Mouse (Mus musculus): Measurements from ENCODE around the gene Dusp10. TPM values are rescaled to one million over a fixed set of nuclear protein-coding genes. Genes with fewer than 3 reads are reported as not detected.
A peak's percentile ranks its signal among the peaks of the same experiment; 100 is the strongest.

Dusp10 gene
- polyA plus RNA-seq, 1 experiment from 2014 or later, result 5.7 TPM

GRCm38 (mm10) chr1:184032682-184033389 is 19.7 kb downstream of the Dusp10 start:
- WGBS, result 16% methylated on average over 19 of the region's 19 CpGs
- ATAC-seq, result no peak

GRCm38 (mm10) chr1:184033390-184034010 is 20.4 kb downstream of the Dusp10 start:
- Histone ChIP-seq H3K9me3 (no peaks in the 10 kb centered on the region), H3K9ac (replicated peaks) (peak overlapping the region; percentile 80), H3K4me1 (replicated peaks) (peaks cover 36% of the 10 kb centered on the region), H3K27me3 (no peaks in the 10 kb centered on the region), H3K27ac (peak overlapping the region; percentile 94), H3K4me3 (replicated peaks) (peak overlapping the region; percentile 62), H3K4me2 (replicated peaks) (peak overlapping the region; percentile 68), H3K36me3 (no peaks in the 10 kb centered on the region; the same call in 1 of the 2 replicates)
- ATAC-seq, result peak; percentile 83
- WGBS, result under 1% methylated on average over 63 of the region's 63 CpGs

More at GRCm38 (mm10) chr1:184032682-184033389, 19.7 kb downstream of the Dusp10 start:
- no peaks in the 10 kb centered on the region for H3K9me3 ChIP-seq
- peak overlapping the region; percentile 62 for H3K4me3 ChIP-seq (replicated peaks)
- peaks cover 34% of the 10 kb centered on the region for H3K4me1 ChIP-seq (replicated peaks)
- peak overlapping the region; percentile 94 for H3K27ac ChIP-seq
- H3K9ac ChIP-seq (replicated peaks), result peak overlapping the region; percentile 80
- no peaks in the 10 kb centered on the region for H3K27me3 ChIP-seq
- H3K4me2 ChIP-seq (replicated peaks), result peak overlapping the region; percentile 68
- no peaks in the 10 kb centered on the region; the same call in 1 of the 2 replicates for H3K36me3 ChIP-seq

DNA sequence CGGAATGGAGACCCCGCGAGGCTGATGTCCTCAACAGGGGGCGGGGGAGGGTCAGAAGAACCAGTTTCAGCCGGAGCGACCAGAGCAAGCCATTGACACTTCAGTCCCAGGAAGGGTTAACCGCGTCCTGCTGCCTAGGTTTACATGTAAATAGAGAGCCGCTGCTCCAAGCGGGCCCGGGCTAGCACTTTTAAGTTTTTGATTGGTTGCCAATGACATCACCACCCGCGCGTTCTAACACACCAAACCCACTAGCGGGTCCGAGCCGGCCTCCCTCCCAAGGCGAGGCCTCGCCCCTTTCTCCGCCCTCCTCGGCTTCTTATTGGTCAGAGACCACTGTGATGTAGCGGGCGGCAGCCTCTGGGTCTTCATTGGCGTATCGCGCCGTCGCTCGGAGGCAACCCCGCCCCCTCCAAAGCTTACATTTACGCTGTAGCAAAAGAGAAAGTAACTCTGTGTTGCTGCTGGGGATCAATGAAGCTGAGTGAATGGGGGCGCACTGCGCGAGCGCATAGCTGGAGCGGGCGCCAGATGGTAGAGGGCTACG is 21.0 kb downstream of the Dusp10 start, which contains the start of gene 1700056E22Rik:
Gene 1700056E22Rik (minus strand): TSS at position 291 of the 547 bp plus-strand sequence.
- H3K9ac ChIP-seq (replicated peaks), result peak within 1 kb of the TSS; percentile 80
- ATAC-seq, result peak; percentile 99
- H3K9me3 ChIP-seq, result no peaks in the 10 kb centered on the region
- WGBS, result under 1% methylated on average over 38 of the region's 38 CpGs
- H3K4me3 ChIP-seq (replicated peaks), result peak within 1 kb of the TSS; percentile 62
- peak within 1 kb of the TSS; percentile 94 for H3K27ac ChIP-seq
- no peaks in the 10 kb centered on the region for H3K27me3 ChIP-seq
- peaks cover 36% of the 10 kb centered on the region for H3K4me1 ChIP-seq (replicated peaks)
- H3K36me3 ChIP-seq, result no peaks in the 10 kb centered on the region; the same call in 1 of the 2 replicates
- H3K4me2 ChIP-seq (replicated peaks), result peak within 1 kb of the TSS; percentile 77

DNA sequence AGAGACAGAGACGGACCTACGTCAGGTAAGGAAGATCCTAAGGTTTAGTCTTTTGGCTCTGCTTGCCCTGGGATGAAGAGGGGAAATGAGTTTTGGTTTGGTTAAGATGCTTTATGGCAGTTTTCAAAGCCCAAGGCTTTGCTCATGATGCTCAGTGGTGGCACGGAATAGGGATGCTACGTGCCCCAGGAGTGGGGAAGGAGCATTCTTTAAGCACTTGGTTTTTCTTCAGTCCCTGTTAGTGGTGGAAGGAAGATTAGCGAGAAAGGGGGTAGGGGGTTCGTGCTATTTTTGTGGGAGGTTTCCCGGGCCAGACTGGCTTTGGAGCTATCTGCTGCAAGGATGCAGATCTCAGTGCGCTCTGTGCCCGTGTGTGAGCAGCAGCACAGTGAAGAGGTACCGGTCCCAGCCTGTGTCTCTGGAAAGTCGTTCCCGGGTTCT is 21.7 kb downstream of the Dusp10 start:
- peak overlapping the region; percentile 62 for H3K4me3 ChIP-seq (replicated peaks)
- 0 out of 2 replicates have a peak, but pooled peaks have one; percentile 3 for ATAC-seq
- H3K9me3 ChIP-seq, result no peaks in the 10 kb centered on the region
- WGBS, result under 1% methylated on average over 12 of the region's 12 CpGs
- H3K27me3 ChIP-seq, result no peaks in the 10 kb centered on the region
- peak overlapping the region; percentile 77 for H3K4me2 ChIP-seq (replicated peaks)
- H3K27ac ChIP-seq, result peak overlapping the region; percentile 69
- peaks cover 36% of the 10 kb centered on the region for H3K4me1 ChIP-seq (replicated peaks)
- H3K36me3 ChIP-seq, result no peaks in the 10 kb centered on the region; the same call in 1 of the 2 replicates
- peak overlapping the region; percentile 67 for H3K9ac ChIP-seq (replicated peaks)

GRCm38 (mm10) chr1:184035346-184035903 is 22.3 kb downstream of the Dusp10 start:
- ATAC-seq, result no peak
- Histone ChIP-seq H3K27ac (no peak overlapping the region), H3K4me3 (replicated peaks) (peak overlapping the region; percentile 62), H3K36me3 (no peaks in the 10 kb centered on the region; the same call in 1 of the 2 replicates), H3K9ac (replicated peaks) (peak overlapping the region; percentile 67), H3K4me1 (replicated peaks) (peaks cover 40% of the 10 kb centered on the region), H3K27me3 (no peaks in the 10 kb centered on the region), H3K9me3 (no peaks in the 10 kb centered on the region), H3K4me2 (replicated peaks) (peak overlapping the region; percentile 77)
- 5% methylated on average over 12 of the region's 12 CpGs for WGBS

DNA sequence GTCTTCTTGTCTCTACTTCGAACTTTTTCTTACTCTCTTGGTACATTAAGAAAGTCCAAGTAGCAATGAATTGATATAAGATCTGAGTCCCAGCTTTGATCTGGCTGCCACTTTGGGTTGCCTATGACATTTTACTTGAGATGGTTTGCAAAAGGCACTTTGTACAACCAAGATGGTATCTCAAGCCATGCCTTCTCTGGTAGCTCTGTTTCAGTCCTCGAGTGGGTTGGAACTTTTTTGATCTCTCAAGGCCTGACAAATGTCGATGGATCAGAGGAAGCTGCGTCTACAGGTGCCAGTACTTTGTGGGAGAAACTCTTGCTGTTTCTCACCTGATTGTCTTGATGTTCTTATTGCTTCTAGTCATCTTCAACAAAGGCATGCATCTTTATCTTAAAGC is 24.7 kb downstream of the Dusp10 start:
- Histone ChIP-seq H3K27me3 (no peaks in the 10 kb centered on the region), H3K4me2 (replicated peaks) (0 out of 2 replicates have a peak overlapping the region, but pooled peaks have one; percentile 4), H3K27ac (no peak overlapping the region), H3K4me1 (replicated peaks) (peaks cover 49% of the 10 kb centered on the region), H3K4me3 (replicated peaks) (no peak overlapping the region), H3K36me3 (no peaks in the 10 kb centered on the region; the same call in 1 of the 2 replicates), H3K9ac (replicated peaks) (no peak overlapping the region), H3K9me3 (no peaks in the 10 kb centered on the region)
- no peak for ATAC-seq
- 95% methylated on average over 4 of the region's 4 CpGs for WGBS

DNA sequence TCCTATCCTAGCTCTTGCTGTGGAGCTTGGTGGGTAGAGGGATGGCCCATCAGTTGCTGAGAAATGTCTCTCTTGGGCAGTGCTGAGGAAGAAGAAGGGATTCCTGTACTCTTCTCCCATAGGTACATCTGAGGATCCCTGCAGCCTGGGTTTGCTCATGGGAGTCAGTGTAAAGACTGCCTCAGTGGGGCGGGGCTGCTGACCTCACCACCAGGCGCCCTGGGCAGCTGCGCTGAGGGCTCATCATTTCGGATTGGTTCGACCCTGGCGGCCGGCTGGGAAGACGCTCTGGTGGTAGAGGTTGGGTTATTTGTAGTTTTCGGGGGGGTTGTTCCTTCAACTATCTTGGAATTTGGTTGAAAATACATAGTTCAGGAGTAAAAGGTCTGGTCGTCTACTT is 26.2 kb downstream of the Dusp10 start:
- no peak for ATAC-seq
- 95% methylated on average over 10 of the region's 10 CpGs for WGBS
- Histone ChIP-seq H3K9ac (replicated peaks) (no peak overlapping the region), H3K4me2 (replicated peaks) (no peak overlapping the region), H3K27ac (no peak overlapping the region), H3K36me3 (no peaks in the 10 kb centered on the region; the same call in 1 of the 2 replicates), H3K9me3 (no peaks in the 10 kb centered on the region), H3K4me3 (replicated peaks) (no peak overlapping the region), H3K27me3 (no peaks in the 10 kb centered on the region), H3K4me1 (replicated peaks) (peaks cover 45% of the 10 kb centered on the region)

DNA sequence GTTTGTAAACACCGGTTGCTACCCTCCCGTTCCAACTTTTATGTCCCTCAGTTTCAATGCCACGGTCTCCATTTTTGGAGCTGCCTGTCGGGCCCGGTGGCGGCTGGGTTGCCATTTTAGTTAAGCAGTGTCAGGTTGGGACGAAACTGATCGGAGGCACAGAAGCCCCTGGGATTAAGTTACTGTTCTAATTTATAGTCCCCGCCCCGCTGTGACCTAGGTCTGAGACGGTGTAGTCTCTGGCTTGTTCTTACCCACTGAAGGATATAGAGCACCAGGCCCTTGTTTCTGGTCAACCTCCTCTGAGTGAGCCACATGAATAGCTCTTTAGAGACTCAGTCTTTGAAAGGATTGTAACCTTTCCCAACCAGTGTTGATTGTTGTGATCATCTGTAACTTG is 27.1 kb downstream of the Dusp10 start:
- H3K27me3 ChIP-seq, result no peaks in the 10 kb centered on the region
- no peaks in the 10 kb centered on the region; the same call in 1 of the 2 replicates for H3K36me3 ChIP-seq
- H3K4me2 ChIP-seq (replicated peaks), result no peak overlapping the region
- WGBS, result 77% methylated on average over 11 of the region's 11 CpGs
- no peaks in the 10 kb centered on the region for H3K9me3 ChIP-seq
- H3K27ac ChIP-seq, result no peak overlapping the region
- H3K9ac ChIP-seq (replicated peaks), result no peak overlapping the region
- H3K4me1 ChIP-seq (replicated peaks), result peaks cover 45% of the 10 kb centered on the region
- no peak for ATAC-seq
- no peak overlapping the region for H3K4me3 ChIP-seq (replicated peaks)

GRCm38 (mm10) chr1:184040906-184041305 is 27.8 kb downstream of the Dusp10 start:
- Histone ChIP-seq H3K4me3 (replicated peaks) (no peak overlapping the region), H3K9ac (replicated peaks) (0 out of 2 replicates have a peak overlapping the region, but pooled peaks have one; percentile 25), H3K36me3 (no peaks in the 10 kb centered on the region; the same call in 1 of the 2 replicates), H3K27me3 (no peaks in the 10 kb centered on the region), H3K4me1 (replicated peaks) (peaks cover 38% of the 10 kb centered on the region), H3K27ac (no peak overlapping the region), H3K9me3 (no peaks in the 10 kb centered on the region), H3K4me2 (replicated peaks) (0 out of 2 replicates have a peak overlapping the region, but pooled peaks have one; percentile 7)
- no peak for ATAC-seq
- 71% methylated on average over 1 of the region's 1 CpGs for WGBS

DNA sequence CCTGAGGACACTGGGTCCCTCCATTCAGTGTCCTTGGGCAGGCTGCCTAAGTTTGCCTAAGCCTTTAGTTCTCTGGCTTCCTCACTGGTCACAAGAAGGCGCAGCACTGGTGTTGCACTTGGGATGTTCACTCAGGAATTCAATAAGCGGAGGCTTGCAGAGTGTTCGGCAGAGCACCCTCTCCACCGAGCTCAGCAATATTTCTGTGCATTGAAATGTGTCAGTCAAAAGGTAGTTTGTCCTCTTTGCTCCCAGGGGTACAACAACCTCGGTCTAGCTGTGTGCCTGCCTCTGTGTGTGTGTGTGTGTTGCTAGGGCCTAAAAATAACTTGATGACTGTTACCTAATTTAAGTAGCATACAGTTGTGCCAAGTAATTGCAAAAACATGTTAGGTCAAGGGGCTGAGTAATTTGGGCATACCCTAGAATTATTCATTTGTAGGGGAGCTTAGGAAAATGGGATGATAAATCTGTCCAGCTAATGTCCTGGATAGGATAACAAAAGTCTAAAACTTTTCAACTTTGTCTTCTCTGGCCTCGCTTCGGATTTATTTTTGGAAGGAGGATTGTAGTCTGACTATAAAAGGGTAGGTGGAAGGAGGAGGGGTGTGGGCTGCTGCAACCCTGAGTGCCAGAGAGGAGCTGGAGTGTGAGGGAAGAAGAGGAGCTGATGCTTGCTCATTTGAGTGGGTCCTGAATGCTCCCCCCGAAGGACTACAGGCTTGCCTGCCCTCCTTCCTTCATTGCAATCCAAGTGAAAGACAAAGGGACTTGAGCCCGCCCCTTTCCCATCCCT is 28.9 kb downstream of the Dusp10 start:
- Histone ChIP-seq H3K4me1 (replicated peaks) (peaks cover 28% of the 10 kb centered on the region), H3K4me3 (replicated peaks) (no peak overlapping the region), H3K9me3 (no peaks in the 10 kb centered on the region), H3K9ac (replicated peaks) (no peak overlapping the region; the same call in 1 of the 2 replicates), H3K36me3 (no peaks in the 10 kb centered on the region; the same call in 1 of the 2 replicates), H3K4me2 (replicated peaks) (0 out of 2 replicates have a peak overlapping the region, but pooled peaks have one; percentile 16), H3K27ac (no peak overlapping the region), H3K27me3 (no peaks in the 10 kb centered on the region)
- ATAC-seq, result no peak
- WGBS, result 69% methylated on average over 9 of the region's 9 CpGs

DNA sequence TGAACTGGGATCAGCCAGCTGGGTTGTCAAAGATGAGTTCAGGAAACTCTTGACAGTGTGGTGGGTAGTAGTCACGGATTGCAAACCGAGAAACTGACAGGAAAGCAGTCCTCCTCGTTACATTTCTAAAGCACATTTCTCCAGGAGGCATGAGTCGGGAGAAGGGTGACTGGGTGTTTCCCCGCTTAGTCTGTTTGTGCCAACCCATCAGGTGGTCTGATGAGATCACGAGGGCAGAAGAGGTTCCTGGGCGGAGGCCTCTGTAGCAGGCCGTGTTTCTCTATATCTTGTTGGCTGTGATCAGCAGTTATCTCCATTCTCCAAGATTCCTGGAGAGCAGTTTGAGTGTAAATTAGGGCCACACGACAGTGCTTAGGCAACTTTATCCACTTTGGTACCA is 29.6 kb downstream of the Dusp10 start:
- no peak for ATAC-seq
- no peaks in the 10 kb centered on the region for H3K9me3 ChIP-seq
- H3K9ac ChIP-seq (replicated peaks), result no peak overlapping the region
- no peaks in the 10 kb centered on the region for H3K36me3 ChIP-seq
- no peak overlapping the region for H3K4me3 ChIP-seq (replicated peaks)
- no peak overlapping the region for H3K27ac ChIP-seq
- H3K27me3 ChIP-seq, result no peaks in the 10 kb centered on the region
- WGBS, result 77% methylated on average over 9 of the region's 9 CpGs
- no peak overlapping the region for H3K4me2 ChIP-seq (replicated peaks)
- H3K4me1 ChIP-seq (replicated peaks), result peaks cover 22% of the 10 kb centered on the region

All from midbrain, embryonic 13.5 days (tissue).